Mouse (Mus musculus): ENCODE results near the gene Iqca. TPM values are rescaled to one million over a fixed set of nuclear protein-coding genes. Genes with fewer than 3 reads are reported as not detected.

Iqca gene
- total RNA-seq, 2 experiments from 2014 or later, result not detected

- ATAC-seq (replicated peaks; ENCODE audit: low FRiP score, poor library complexity, severe bottlenecking), result no peak
Observed at GRCm38 (mm10) chr1:89998076-89998475, 155.1 kb downstream of the Iqca start.

GRCm38 (mm10) chr1:89992256-89992655, 160.9 kb downstream of the Iqca start:
- ATAC-seq (replicated peaks; ENCODE audit: low FRiP score, poor library complexity, severe bottlenecking), result no peak

Other genes with a start within 250 kb of the Iqca start
- 1.0 TPM in 1 of 2 replicates, not detected in the other for gene Gbx2, start 222.2 kb downstream of the Iqca start, total RNA-seq (2015; ENCODE audit: low replicate concordance)
- not detected in 2 replicates for gene Gbx2, start 222.2 kb downstream of the Iqca start, total RNA-seq (2017; ENCODE audit: low replicate concordance)
- gene Asb18, start 138.7 kb downstream of the Iqca start, total RNA-seq (2015; ENCODE audit: low replicate concordance), result not detected in 2 replicates
- 0.14 TPM in 1 of 2 replicates, not detected in the other for gene Asb18, start 138.7 kb downstream of the Iqca start, total RNA-seq (2017; ENCODE audit: low replicate concordance)
- 1.7 and 2.1 TPM in 2 replicates for gene Ackr3, start 50.6 kb upstream of the Iqca start, total RNA-seq (2015; ENCODE audit: low replicate concordance)
- gene Ackr3, start 50.6 kb upstream of the Iqca start, total RNA-seq (2017; ENCODE audit: low replicate concordance), result 1.1 and 1.5 TPM in 2 replicates